Mouse (Mus musculus): ENCODE results near the gene Dhx40. TPM values are rescaled to one million over a fixed set of nuclear protein-coding genes. Genes with fewer than 3 reads are reported as not detected.
"Not testable (repeated sequence)": the region's sequence is repeated elsewhere in the genome, so short reads cannot be mapped to it uniquely, and the experiment has no call there.

Dhx40 gene
- total and polyA plus RNA-seq, 3 experiments = 6.2 to 24.7 (median 23.5) TPM

DNA sequence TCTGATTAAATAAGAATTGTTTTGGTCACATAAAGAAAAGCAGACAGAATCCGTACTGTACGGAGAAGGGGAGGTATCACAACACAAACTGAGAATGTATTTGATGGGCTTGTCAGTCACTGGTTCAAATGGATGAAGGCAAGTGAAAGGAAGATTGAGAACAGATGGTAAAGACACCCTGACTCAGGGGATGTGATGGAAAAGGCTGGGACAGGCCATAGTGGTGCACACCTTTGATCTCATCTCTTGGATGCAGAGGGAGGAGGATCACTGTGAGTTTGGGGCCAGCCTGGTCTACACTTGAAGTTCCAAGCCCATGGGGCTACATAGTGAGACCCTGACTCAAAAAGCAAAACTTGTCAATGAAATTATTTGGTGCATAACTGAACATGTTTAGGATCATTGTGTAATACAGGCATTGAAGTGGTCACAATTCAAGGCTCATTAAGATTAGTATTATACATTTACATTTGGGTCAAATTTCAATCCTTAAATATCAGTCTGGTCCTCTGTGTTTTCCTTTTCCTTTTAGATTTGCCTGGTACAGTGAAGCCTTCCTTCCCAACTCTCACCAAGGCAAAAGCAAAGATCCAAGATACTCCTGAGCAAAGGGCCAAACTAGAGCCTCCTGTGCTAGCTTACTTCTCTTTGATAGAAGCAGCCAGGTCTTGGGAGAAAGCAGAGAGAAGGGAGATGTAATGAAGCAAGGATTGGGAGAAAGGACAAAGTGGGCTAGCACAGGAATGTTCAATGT, 3.2 kb upstream of the Dhx40 start:
- peaks cover 3% of the 10 kb centered on the region for H3K9me3 ChIP-seq (replicated peaks)
- no peaks in the 10 kb centered on the region; the same call in none of the 2 replicates for H3K27me3 ChIP-seq (ENCODE audit: insufficient read depth, low read length)
- no peak for TF ChIP-seq CTCF (IDR thresholded peaks at IDR 0.05; ENCODE audit: low read depth, low read length)
- no peak for TF ChIP-seq TAL1 (conservative IDR thresholded peaks at IDR 0.05; ENCODE audit: low read depth, low read length)
- TF ChIP-seq GATA2 (IDR thresholded peaks at IDR 0.05; ENCODE audit: borderline replicate concordance, low read depth, low read length) = no peak
- TF ChIP-seq GATA1 (IDR thresholded peaks at IDR 0.05; ENCODE audit: borderline replicate concordance, low read length) = no peak
- TF ChIP-seq POLR2AphosphoS5 (IDR thresholded peaks at IDR 0.05; ENCODE audit: insufficient replicate concordance, low read depth, low read length) = no peak
- no peaks in the 10 kb centered on the region for H3K36me3 ChIP-seq (replicated peaks)
- no peak overlapping the region for H3K4me3 ChIP-seq (ENCODE audit: low read depth, low read length)
- H3K4me1 ChIP-seq (ENCODE audit: insufficient read depth, low read depth, low read length) = peaks cover 17% of the 10 kb centered on the region
- DNase-seq (ENCODE audit: low spot score) = no peak
- ATAC-seq (ENCODE audit: extremely low read depth, insufficient number of reproducible peaks, low FRiP score, poor library complexity, severe bottlenecking) = no peak

DNA sequence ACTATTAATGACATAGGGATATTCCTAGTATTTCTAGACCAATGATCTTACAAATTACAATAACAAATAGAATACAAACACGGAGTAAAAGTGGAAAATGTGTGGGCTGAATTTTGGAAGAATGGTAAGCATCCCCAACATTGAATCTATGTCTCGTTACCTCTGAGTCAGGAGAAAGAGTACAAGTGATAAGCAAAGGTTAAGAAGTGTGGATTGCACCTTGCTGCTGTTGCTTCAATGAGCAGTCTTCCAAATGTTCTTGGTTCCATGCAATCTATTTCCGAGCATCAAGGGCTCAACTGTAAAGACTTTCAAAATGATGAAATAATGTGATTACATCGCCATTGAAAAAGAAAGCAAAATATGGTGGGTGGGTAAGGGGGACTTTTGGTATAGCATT, 2.3 kb upstream of the Dhx40 start:
- peaks cover 17% of the 10 kb centered on the region for H3K4me1 ChIP-seq (ENCODE audit: insufficient read depth, low read depth, low read length)
- no peak overlapping the region for H3K4me3 ChIP-seq (ENCODE audit: low read depth, low read length)
- no peaks in the 10 kb centered on the region; the same call in none of the 2 replicates for H3K27me3 ChIP-seq (ENCODE audit: insufficient read depth, low read length)
- peaks cover 3% of the 10 kb centered on the region for H3K9me3 ChIP-seq (replicated peaks)
- peaks cover 4% of the 10 kb centered on the region for H3K36me3 ChIP-seq (replicated peaks)
- no peak for ATAC-seq (ENCODE audit: extremely low read depth, insufficient number of reproducible peaks, low FRiP score, poor library complexity, severe bottlenecking)
- TF ChIP-seq TAL1 (conservative IDR thresholded peaks at IDR 0.05; ENCODE audit: low read depth, low read length) (no peak), GATA1 (IDR thresholded peaks at IDR 0.05; ENCODE audit: borderline replicate concordance, low read length) (no peak), CTCF (IDR thresholded peaks at IDR 0.05; ENCODE audit: low read depth, low read length) (no peak), POLR2AphosphoS5 (IDR thresholded peaks at IDR 0.05; ENCODE audit: insufficient replicate concordance, low read depth, low read length) (no peak), GATA2 (IDR thresholded peaks at IDR 0.05; ENCODE audit: borderline replicate concordance, low read depth, low read length) (no peak)
- DNase-seq (ENCODE audit: low spot score) = no peak

DNA sequence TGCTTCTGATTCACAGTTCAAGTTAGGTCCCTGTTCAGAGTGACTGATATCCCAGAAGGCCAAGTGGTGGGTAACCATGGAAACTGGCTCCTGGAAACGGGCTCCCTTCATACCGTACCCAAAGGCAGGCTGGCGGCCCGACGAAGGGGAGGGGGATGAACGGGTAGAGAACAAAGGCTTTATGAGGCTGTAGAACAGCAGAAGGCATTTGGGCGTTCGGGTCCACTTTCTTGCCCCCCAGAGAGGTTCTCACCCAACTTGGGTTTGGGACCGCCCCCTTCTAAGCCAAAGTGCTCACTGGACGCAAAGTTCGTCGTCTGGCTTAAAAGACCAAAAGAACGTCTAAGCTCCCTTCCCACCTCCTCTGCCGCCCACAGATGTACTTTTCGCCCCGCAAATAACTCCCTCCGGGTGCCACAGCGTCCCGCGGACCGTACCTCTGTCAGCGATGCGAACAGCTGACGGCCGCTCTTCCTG, 507 bp downstream of the Dhx40 start:
- peaks cover 17% of the 10 kb centered on the region for H3K4me1 ChIP-seq (ENCODE audit: insufficient read depth, low read depth, low read length)
- TF ChIP-seq TAL1 (conservative IDR thresholded peaks at IDR 0.05; ENCODE audit: low read depth, low read length) (no peak), GATA1 (IDR thresholded peaks at IDR 0.05; ENCODE audit: borderline replicate concordance, low read length) (no peak)
- peak; percentile 44 for DNase-seq (ENCODE audit: low spot score)
- ATAC-seq (ENCODE audit: extremely low read depth, insufficient number of reproducible peaks, low FRiP score, poor library complexity, severe bottlenecking) = no peak; the same call in 1 of the 2 replicates
- H3K4me3 ChIP-seq (ENCODE audit: low read depth, low read length) = peak overlapping the region; percentile 99
- H3K36me3 ChIP-seq (replicated peaks) = peaks cover 24% of the 10 kb centered on the region
- peaks cover 3% of the 10 kb centered on the region for H3K9me3 ChIP-seq (replicated peaks)
- no peaks in the 10 kb centered on the region; the same call in none of the 2 replicates for H3K27me3 ChIP-seq (ENCODE audit: insufficient read depth, low read length)

DNA sequence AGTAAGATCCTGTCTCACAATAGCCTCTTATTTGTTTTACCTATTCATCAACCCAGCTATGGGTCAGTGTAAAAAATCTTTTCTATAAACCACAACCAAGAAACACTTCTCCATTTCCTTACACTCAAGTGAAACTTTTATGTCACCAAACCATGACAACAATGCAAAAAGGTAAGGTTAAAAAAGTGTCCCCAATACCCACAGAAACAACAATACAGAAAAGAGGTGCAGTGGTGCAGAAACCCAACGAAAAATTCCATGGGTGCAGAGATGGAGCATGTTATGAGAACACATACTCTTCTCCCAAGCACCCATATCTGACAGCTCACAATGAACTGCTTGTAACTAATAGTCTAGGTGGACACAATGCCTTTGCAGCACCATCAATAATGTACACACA, 13.4 kb downstream of the Dhx40 start:
- TF ChIP-seq GATA1 (IDR thresholded peaks at IDR 0.05; ENCODE audit: borderline replicate concordance, low read length) (no peak), POLR2AphosphoS5 (IDR thresholded peaks at IDR 0.05; ENCODE audit: insufficient replicate concordance, low read depth, low read length) (no peak), CTCF (IDR thresholded peaks at IDR 0.05; ENCODE audit: low read depth, low read length) (no peak), TAL1 (conservative IDR thresholded peaks at IDR 0.05; ENCODE audit: low read depth, low read length) (no peak), GATA2 (IDR thresholded peaks at IDR 0.05; ENCODE audit: borderline replicate concordance, low read depth, low read length) (no peak)
- H3K4me3 ChIP-seq (ENCODE audit: low read depth, low read length) = no peak overlapping the region
- ATAC-seq (ENCODE audit: extremely low read depth, insufficient number of reproducible peaks, low FRiP score, poor library complexity, severe bottlenecking) = no peak

DNA sequence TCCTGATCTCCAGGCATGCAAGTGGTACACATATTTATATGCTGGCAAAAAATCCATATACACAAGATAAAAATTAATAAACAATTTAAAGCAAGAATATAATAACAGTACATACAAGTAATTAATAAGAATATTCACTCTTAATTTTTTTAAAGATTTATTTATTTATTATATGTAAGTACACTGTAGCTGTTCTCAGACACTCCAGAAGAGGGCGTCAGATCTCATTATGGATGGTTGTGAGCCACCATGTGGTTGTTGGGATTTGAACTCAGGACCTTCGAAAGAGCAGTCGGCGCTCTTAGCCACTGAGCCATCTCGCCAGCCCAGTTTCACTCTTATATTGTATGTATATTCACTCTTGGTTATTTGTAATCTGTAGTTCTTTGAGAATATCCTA, 20.1 kb downstream of the Dhx40 start:
- H3K4me3 ChIP-seq (ENCODE audit: low read depth, low read length); H3K9me3 ChIP-seq (replicated peaks); H3K27me3 ChIP-seq (ENCODE audit: insufficient read depth, low read length); H3K4me1 ChIP-seq (ENCODE audit: insufficient read depth, low read depth, low read length); ATAC-seq (ENCODE audit: extremely low read depth, insufficient number of reproducible peaks, low FRiP score, poor library complexity, severe bottlenecking); DNase-seq (ENCODE audit: low spot score): not testable (repeated sequence)
- peaks cover 35% of the 10 kb centered on the region for H3K36me3 ChIP-seq (replicated peaks)

More for the DNA sequence above, 13.4 kb downstream of the Dhx40 start:
- no peak for DNase-seq (ENCODE audit: low spot score)
- peaks cover 41% of the 10 kb centered on the region for H3K36me3 ChIP-seq (replicated peaks)
- H3K4me1 ChIP-seq (ENCODE audit: insufficient read depth, low read depth, low read length) = no peaks in the 10 kb centered on the region
- H3K9me3 ChIP-seq (replicated peaks) = no peaks in the 10 kb centered on the region
- H3K27me3 ChIP-seq (ENCODE audit: insufficient read depth, low read length) = no peaks in the 10 kb centered on the region

DNA sequence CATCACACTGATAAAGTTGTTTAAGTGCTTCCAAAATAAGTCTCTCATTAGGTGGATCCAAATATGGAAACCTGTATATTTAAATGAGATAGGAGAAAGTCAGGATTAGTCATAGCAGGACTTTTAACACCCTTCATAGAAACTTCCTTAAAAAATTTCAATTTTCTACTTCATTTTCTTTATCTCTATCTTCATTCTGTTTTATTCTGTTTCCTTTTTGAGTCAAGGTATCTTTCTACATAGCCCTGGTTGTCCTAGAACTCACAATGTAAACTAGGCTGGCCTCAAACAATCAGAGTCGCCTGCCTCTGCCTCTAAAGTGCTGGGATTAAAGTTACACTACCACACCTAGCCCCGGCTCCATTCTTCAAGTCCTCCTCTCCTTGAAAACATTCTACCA, 21.8 kb downstream of the Dhx40 start:
- Histone ChIP-seq H3K9me3 (replicated peaks) (no peaks in the 10 kb centered on the region), H3K27me3 (ENCODE audit: insufficient read depth, low read length) (no peaks in the 10 kb centered on the region), H3K4me1 (ENCODE audit: insufficient read depth, low read depth, low read length) (no peaks in the 10 kb centered on the region), H3K36me3 (replicated peaks) (peaks cover 35% of the 10 kb centered on the region), H3K4me3 (ENCODE audit: low read depth, low read length) (no peak overlapping the region)
- ATAC-seq (ENCODE audit: extremely low read depth, insufficient number of reproducible peaks, low FRiP score, poor library complexity, severe bottlenecking) = no peak
- TF ChIP-seq CTCF (IDR thresholded peaks at IDR 0.05; ENCODE audit: low read depth, low read length) = no peak
- no peak for TF ChIP-seq TAL1 (conservative IDR thresholded peaks at IDR 0.05; ENCODE audit: low read depth, low read length)
- no peak for TF ChIP-seq GATA2 (IDR thresholded peaks at IDR 0.05; ENCODE audit: borderline replicate concordance, low read depth, low read length)
- no peak for TF ChIP-seq POLR2AphosphoS5 (IDR thresholded peaks at IDR 0.05; ENCODE audit: insufficient replicate concordance, low read depth, low read length)
- no peak for TF ChIP-seq GATA1 (IDR thresholded peaks at IDR 0.05; ENCODE audit: borderline replicate concordance, low read length)
- DNase-seq (ENCODE audit: low spot score) = no peak

Measured in G1E (cell line).